Mouse (Mus musculus) E14TG2a.4 (cell line): Measurements from ENCODE around the gene Trak2.

Experiments used
- CTCF ChIP-seq: conservative IDR thresholded peaks from 2 replicates; pipeline ENCODE4 v1.5.1; 2014; ENCODE audit warnings: low read length
- NANOG ChIP-seq: IDR thresholded peaks from 2 replicates; pipeline ENCODE4 v1.6.1; 2014; ENCODE audit warnings: borderline replicate concordance, low read length, mixed read lengths

- TF ChIP-seq CTCF (no peak), NANOG (no peak)
These were observed 22.2 kb downstream of the Trak2 start for GRCm38 (mm10) chr1:58950899-58951648.
